Mouse (Mus musculus) midbrain, embryonic 16.5 days (tissue): ENCODE results near the gene Aes. TPM values are rescaled to one million over a fixed set of nuclear protein-coding genes. Genes with fewer than 3 reads are reported as not detected.

Source experiments
- ATAC-seq: fragments of 200-750 bp; cut with Nextera tagmentation; 2 replicates; pipeline ENCODE4 v1.8.0; 2017; ENCODE audit warnings: moderate TSS enrichment
- H3K27ac ChIP-seq: fragments of 300-500 bp; sonication (generic); 2 replicates; pipeline ENCODE4 v1.5.1; 2014; ENCODE audit warnings: mild to moderate bottlenecking, low read length, mixed read lengths
- H3K27me3 ChIP-seq: fragments of 300-500 bp; sonication (generic); 2 replicates; pipeline ENCODE4 v1.6.1; 2014; ENCODE audit warnings: low read depth, low read length, mixed read lengths; ENCODE audit not compliant: control insufficient read depth, insufficient read depth
- H3K36me3 ChIP-seq: fragments of 300-500 bp; sonication (generic); 2 replicates; pipeline ENCODE4 v1.6.1; 2014; ENCODE audit warnings: mild to moderate bottlenecking, low read length, moderate library complexity, mixed read lengths; ENCODE audit not compliant: control insufficient read depth, insufficient read depth
- H3K4me1 ChIP-seq: fragments of 300-500 bp; sonication (generic); 2 replicates; pipeline ENCODE4 v1.6.1; 2014; ENCODE audit warnings: mild to moderate bottlenecking, low read length, mixed read lengths; ENCODE audit not compliant: control insufficient read depth, insufficient read depth
- H3K4me2 ChIP-seq: fragments of 300-500 bp; sonication (generic); 2 replicates; pipeline ENCODE4 v1.6.1; 2014; ENCODE audit warnings: mild to moderate bottlenecking, low read length, mixed read lengths
- H3K4me3 ChIP-seq: fragments of 300-500 bp; sonication (generic); 2 replicates; pipeline ENCODE4 v1.5.1; 2014; ENCODE audit warnings: low read depth, mild to moderate bottlenecking, low read length, moderate library complexity, mixed read lengths
- H3K9ac ChIP-seq: fragments of 300-500 bp; sonication (generic); 2 replicates; pipeline ENCODE4 v1.6.1; 2014; ENCODE audit warnings: low read depth, low read length, mixed read lengths
- H3K9me3 ChIP-seq: fragments of 300-500 bp; sonication (generic); replicated peaks from 2 replicates; pipeline ENCODE4 v1.6.1; 2014; ENCODE audit warnings: mild to moderate bottlenecking, low read length, mixed read lengths; ENCODE audit not compliant: control insufficient read depth, poor library complexity, severe bottlenecking
- WGBS: fragments of 180-500 bp; shearing (Covaris S2); extraction: QIAGEN DNeasy Blood & Tissue Kit; methylation state at CpG from one replicate; pipeline ENCODE4 v1.1.7; 2014; 5-methylcytosine and 5-hydroxymethylcytosine counted together
- polyA plus RNA-seq: library from polyadenylated mRNA; unstranded; fragments of >200 nt; fragmentation: Nextera tagmentation; extraction: Ambion mirVana; gene quantifications from 2 replicates; pipeline ENCODE4 v1.2.1, GENCODE M21; 2015

Gene Aes
- polyA plus RNA-seq, 1 experiment from 2014 or later = 706 TPM

- H3K4me2 ChIP-seq = peak overlapping the region; percentile 41
- no peak for ATAC-seq
- H3K9me3 ChIP-seq = no peaks in the 10 kb centered on the region
- H3K27ac ChIP-seq = peak overlapping the region; percentile 47; the same call in 1 of the 2 replicates
- H3K36me3 ChIP-seq = no peaks in the 10 kb centered on the region
- H3K9ac ChIP-seq = peak overlapping the region; percentile 50
- under 1% methylated on average over 10 of the region's 10 CpGs for WGBS
- peaks cover 31% of the 10 kb centered on the region for H3K4me1 ChIP-seq
- peaks cover 30% of the 10 kb centered on the region for H3K27me3 ChIP-seq
- H3K4me3 ChIP-seq = no peak overlapping the region
Observed at GRCm38 (mm10) chr10:81596611-81597010, 37.3 kb downstream of the Aes start.

GRCm38 (mm10) chr10:81597137-81597950 lies 38.1 kb downstream of the Aes start:
- no peaks in the 10 kb centered on the region for H3K36me3 ChIP-seq
- WGBS = 2% methylated on average over 11 of the region's 12 CpGs
- H3K27ac ChIP-seq = peak overlapping the region; percentile 58; the same call in 1 of the 2 replicates
- no peak for ATAC-seq
- peak overlapping the region; percentile 41; the same call in 1 of the 2 replicates for H3K4me2 ChIP-seq
- H3K9ac ChIP-seq = peak overlapping the region; percentile 50; the same call in 1 of the 2 replicates
- no peaks in the 10 kb centered on the region for H3K9me3 ChIP-seq
- H3K4me3 ChIP-seq = no peak overlapping the region
- peaks cover 30% of the 10 kb centered on the region for H3K27me3 ChIP-seq
- peaks cover 33% of the 10 kb centered on the region for H3K4me1 ChIP-seq

- H3K9ac ChIP-seq = no peak overlapping the region
- no peak overlapping the region for H3K4me3 ChIP-seq
- peaks cover 24% of the 10 kb centered on the region for H3K27me3 ChIP-seq
- peaks cover 39% of the 10 kb centered on the region for H3K4me1 ChIP-seq
- H3K36me3 ChIP-seq = no peaks in the 10 kb centered on the region
- no peaks in the 10 kb centered on the region for H3K9me3 ChIP-seq
- 49% methylated on average over 3 of the region's 3 CpGs for WGBS
- H3K27ac ChIP-seq = no peak overlapping the region
- no peak for ATAC-seq
- H3K4me2 ChIP-seq = no peak overlapping the region
Observed at GRCm38 (mm10) chr10:81598342-81598741, 39.1 kb downstream of the Aes start.

- H3K9me3 ChIP-seq = no peaks in the 10 kb centered on the region
- 63% methylated on average over 6 of the region's 6 CpGs for WGBS
- no peak overlapping the region for H3K9ac ChIP-seq
- peaks cover 21% of the 10 kb centered on the region for H3K27me3 ChIP-seq
- no peak for ATAC-seq
- no peak overlapping the region for H3K4me3 ChIP-seq
- H3K4me1 ChIP-seq = peaks cover 39% of the 10 kb centered on the region
- no peak overlapping the region for H3K4me2 ChIP-seq
- no peak overlapping the region for H3K27ac ChIP-seq
- no peaks in the 10 kb centered on the region for H3K36me3 ChIP-seq
Observed at GRCm38 (mm10) chr10:81598871-81599270, 39.6 kb downstream of the Aes start.

GRCm38 (mm10) chr10:81599630-81600029 lies 40.3 kb downstream of the Aes start:
- 86% methylated on average over 5 of the region's 5 CpGs for WGBS
- H3K4me1 ChIP-seq = peaks cover 39% of the 10 kb centered on the region

GRCm38 (mm10) chr10:81600096-81600495 lies 40.8 kb downstream of the Aes start:
- Histone ChIP-seq H3K9ac (no peak overlapping the region), H3K4me1 (peaks cover 40% of the 10 kb centered on the region), H3K27ac (no peak overlapping the region), H3K4me2 (no peak overlapping the region), H3K4me3 (no peak overlapping the region), H3K36me3 (no peaks in the 10 kb centered on the region), H3K27me3 (peaks cover 9% of the 10 kb centered on the region; the same call in 1 of the 2 replicates), H3K9me3 (no peaks in the 10 kb centered on the region)
- ATAC-seq = no peak
- WGBS = 52% methylated on average over 10 of the region's 10 CpGs

More at GRCm38 (mm10) chr10:81599630-81600029, 40.3 kb downstream of the Aes start:
- no peak overlapping the region for H3K9ac ChIP-seq
- no peak overlapping the region for H3K4me3 ChIP-seq
- no peak overlapping the region for H3K27ac ChIP-seq
- H3K4me2 ChIP-seq = no peak overlapping the region
- H3K27me3 ChIP-seq = peaks cover 14% of the 10 kb centered on the region
- ATAC-seq = no peak
- no peaks in the 10 kb centered on the region for H3K36me3 ChIP-seq
- H3K9me3 ChIP-seq = no peaks in the 10 kb centered on the region

- under 1% methylated on average over 28 of the region's 28 CpGs for WGBS
- peaks cover 7% of the 10 kb centered on the region; the same call in 1 of the 2 replicates for H3K27me3 ChIP-seq
- peak within 1 kb of the TSS; percentile 38; the same call in 1 of the 2 replicates for H3K9ac ChIP-seq
- peaks cover 34% of the 10 kb centered on the region for H3K4me1 ChIP-seq
- H3K36me3 ChIP-seq = no peaks in the 10 kb centered on the region
- no peaks in the 10 kb centered on the region for H3K9me3 ChIP-seq
- no peak within 1 kb of the TSS for H3K27ac ChIP-seq
- H3K4me2 ChIP-seq = peak within 1 kb of the TSS; percentile 72
- ATAC-seq = peak; percentile 69
- H3K4me3 ChIP-seq = peak within 1 kb of the TSS; percentile 27
Observed at GRCm38 (mm10) chr10:81600738-81601203, 41.5 kb downstream of the Aes start, which contains the start of gene Tle6. Tle6 (minus strand) TSS chr10:81601073.

GRCm38 (mm10) chr10:81601396-81601905 lies 42.2 kb downstream of the Aes start:
- peaks cover 29% of the 10 kb centered on the region for H3K4me1 ChIP-seq
- 10% methylated on average over 7 of the region's 7 CpGs for WGBS
- no peak for ATAC-seq
- no peaks in the 10 kb centered on the region for H3K36me3 ChIP-seq
- H3K9me3 ChIP-seq = no peaks in the 10 kb centered on the region
- no peak overlapping the region for H3K4me3 ChIP-seq
- peak overlapping the region; percentile 72 for H3K4me2 ChIP-seq
- no peak overlapping the region for H3K27ac ChIP-seq
- no peak overlapping the region for H3K9ac ChIP-seq
- peaks cover 7% of the 10 kb centered on the region; the same call in 1 of the 2 replicates for H3K27me3 ChIP-seq

- Histone ChIP-seq H3K9me3 (no peaks in the 10 kb centered on the region), H3K4me2 (no peak overlapping the region), H3K27ac (no peak overlapping the region; the same call in 1 of the 2 replicates), H3K27me3 (peaks cover 7% of the 10 kb centered on the region; the same call in 1 of the 2 replicates), H3K9ac (no peak overlapping the region), H3K4me1 (peaks cover 25% of the 10 kb centered on the region), H3K36me3 (no peaks in the 10 kb centered on the region), H3K4me3 (no peak overlapping the region)
- 19% methylated on average over 4 of the region's 4 CpGs for WGBS
- no peak for ATAC-seq
Observed at GRCm38 (mm10) chr10:81602741-81603151, 43.5 kb downstream of the Aes start.
